Mouse (Mus musculus): Measurements from ENCODE around the gene Tbc1d2b.

DNA sequence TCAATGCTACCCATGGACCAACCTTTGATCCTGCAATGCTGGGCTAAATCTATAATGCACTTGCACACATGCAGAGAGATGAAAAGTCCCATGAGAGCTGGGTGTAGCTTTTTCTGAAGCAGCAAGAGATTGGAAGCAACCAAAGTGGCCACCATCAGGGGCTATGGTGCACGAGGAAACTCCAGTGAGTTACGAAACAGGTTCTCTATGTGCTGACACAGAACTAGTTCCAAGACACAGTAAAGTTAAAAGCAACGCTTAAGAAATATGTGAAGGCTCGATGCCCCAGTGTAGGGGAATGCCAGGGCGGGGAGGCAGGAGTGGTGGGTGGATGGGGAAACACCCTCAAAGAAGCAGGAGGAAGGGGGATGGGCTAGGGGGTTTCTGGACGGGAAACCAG, 61.9 kb downstream of the Tbc1d2b start:
- TF ChIP-seq POLR2A (IDR thresholded peaks at IDR 0.05; ENCODE audit: borderline replicate concordance, control insufficient read depth, low read depth, low read length) = no peak
- no peak for TF ChIP-seq CTCF (IDR thresholded peaks at IDR 0.05; ENCODE audit: control insufficient read depth, insufficient read depth, low read length)
